Mouse (Mus musculus): ENCODE measurements around the gene Ccdc170. TPM values are rescaled to one million over a fixed set of nuclear protein-coding genes. Genes with fewer than 3 reads are reported as not detected.

The Ccdc170 gene
- polyA plus RNA-seq, 2 experiments from 2014 or later: not detected

GRCm38 (mm10) chr10:4523078-4523477 lies 40.8 kb downstream of the Ccdc170 start:
- ATAC-seq: no peak

- ATAC-seq: no peak
Observed at GRCm38 (mm10) chr10:4528043-4528442, 45.7 kb downstream of the Ccdc170 start.

GRCm38 (mm10) chr10:4530638-4531235 lies 48.4 kb downstream of the Ccdc170 start:
- ATAC-seq: no peak

GRCm38 (mm10) chr10:4531933-4532332 lies 49.6 kb downstream of the Ccdc170 start:
- no peak for ATAC-seq

- no peak for ATAC-seq
Observed at GRCm38 (mm10) chr10:4532731-4533130, 50.4 kb downstream of the Ccdc170 start.

- no peak for ATAC-seq
Observed at GRCm38 (mm10) chr10:4533873-4534272, 51.6 kb downstream of the Ccdc170 start.

- no peak for ATAC-seq
Observed at GRCm38 (mm10) chr10:4545550-4545949, 63.2 kb downstream of the Ccdc170 start.

GRCm38 (mm10) chr10:4553442-4554119 lies 71.3 kb downstream of the Ccdc170 start:
- ATAC-seq: no peak

- ATAC-seq: no peak
Observed at GRCm38 (mm10) chr10:4556842-4557377, 74.6 kb downstream of the Ccdc170 start.

GRCm38 (mm10) chr10:4559132-4559531 lies 76.8 kb downstream of the Ccdc170 start:
- no peak for ATAC-seq

- no peak for ATAC-seq
Observed at GRCm38 (mm10) chr10:4565148-4565547, 82.8 kb downstream of the Ccdc170 start.

GRCm38 (mm10) chr10:4570778-4571177 lies 88.5 kb downstream of the Ccdc170 start:
- ATAC-seq: no peak

- ATAC-seq: no peak
Observed at GRCm38 (mm10) chr10:4571304-4571703, 89.0 kb downstream of the Ccdc170 start.

GRCm38 (mm10) chr10:4581905-4582304 lies 99.6 kb downstream of the Ccdc170 start:
- ATAC-seq: no peak

- ATAC-seq: no peak
Observed at GRCm38 (mm10) chr10:4586691-4587090, 104.4 kb downstream of the Ccdc170 start.

GRCm38 (mm10) chr10:4589576-4589975 lies 107.3 kb downstream of the Ccdc170 start:
- no peak for ATAC-seq

GRCm38 (mm10) chr10:4590956-4591355 lies 108.7 kb downstream of the Ccdc170 start:
- ATAC-seq: no peak

- ATAC-seq: peak; percentile 49
Observed at GRCm38 (mm10) chr10:4593828-4594227, 111.5 kb downstream of the Ccdc170 start.

GRCm38 (mm10) chr10:4597211-4597610 lies 114.9 kb downstream of the Ccdc170 start:
- ATAC-seq: no peak

GRCm38 (mm10) chr10:4598244-4598842 lies 116.0 kb downstream of the Ccdc170 start:
- ATAC-seq: peak; percentile 78

GRCm38 (mm10) chr10:4598916-4599315 lies 116.6 kb downstream of the Ccdc170 start:
- ATAC-seq: no peak

- no peak for ATAC-seq
Observed at GRCm38 (mm10) chr10:4599591-4599990, 117.3 kb downstream of the Ccdc170 start.

GRCm38 (mm10) chr10:4600796-4601474 lies 118.6 kb downstream of the Ccdc170 start:
- ATAC-seq: no peak

Data from activated CD4-positive, CD25-positive, alpha-beta regulatory T cell, adult 4 months (primary cell).